Comparison of ENCODE assay signal across 31 mouse cellular contexts in the genomic region with DNA sequence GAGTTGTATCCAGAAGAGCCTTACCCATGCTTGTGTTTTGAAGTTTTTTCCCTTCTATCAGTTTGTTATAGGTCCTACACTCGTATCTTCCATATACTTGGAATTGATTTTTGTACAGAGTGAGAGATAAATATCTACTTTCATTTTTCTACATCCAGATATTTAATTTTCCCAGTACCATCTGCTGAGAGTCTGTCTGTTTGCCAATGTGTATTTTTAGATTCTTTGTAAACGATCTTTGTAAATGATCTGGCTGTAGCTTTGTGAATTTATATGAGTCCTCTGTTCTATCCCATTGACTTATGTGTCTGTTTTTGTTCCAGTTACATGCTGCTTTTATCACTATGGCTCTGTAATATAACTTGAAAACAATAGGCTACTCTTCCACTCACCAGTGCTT. TPM values are rescaled to one million over a fixed set of nuclear protein-coding genes. Genes with fewer than 3 reads are reported as not detected.
"Had no signal": no experiment of that assay in that cellular context is flagged by ENCODE, and none has a peak within 500 bp of the region (broad histone marks: within the 10 kb centered on the region; RNA-seq: fewer than 3 reads in every experiment).

No protein-coding gene starts in this region.

- DNase-seq: gastrocnemius, postnatal 14 days; gastrocnemius, postnatal 36 days; heart, adult 11 months; heart, adult 2 months; heart, postnatal 14 days; heart, postnatal 36 days; kidney, adult 11 months; kidney, adult 2 months; kidney, adult 9 months; kidney, postnatal 25 days; kidney, postnatal 4 days; liver; liver, embryonic 13.5 days; liver, postnatal 0 days had no signal

- H3K9me3 ChIP-seq: heart, embryonic 13.5 days; heart, embryonic 15.5 days; hindbrain, embryonic 15.5 days; kidney, embryonic 15.5 days; limb, embryonic 10.5 days; limb, embryonic 12.5 days; liver, embryonic 13.5 days; liver, embryonic 15.5 days had no signal

- H3K4me2 ChIP-seq: heart, embryonic 11.5 days; heart, embryonic 13.5 days; heart, embryonic 15.5 days; hindbrain, embryonic 13.5 days; hindbrain, embryonic 15.5 days; kidney, embryonic 15.5 days; limb, embryonic 12.5 days; liver, embryonic 11.5 days; liver, embryonic 13.5 days; liver, embryonic 15.5 days had no signal

- H3K4me3 ChIP-seq: heart, adult 2 months; heart, embryonic 13.5 days; heart, embryonic 15.5 days; hindbrain, embryonic 13.5 days; hindbrain, embryonic 15.5 days; kidney, embryonic 15.5 days; left cerebral cortex, adult 2 months; limb, embryonic 10.5 days; limb, embryonic 12.5 days; liver, embryonic 13.5 days; liver, embryonic 15.5 days had no signal

- ATAC-seq: hindbrain, postnatal 0 days; intestine, embryonic 16.5 days; liver, postnatal 0 days had no signal

- H3K4me1 ChIP-seq: heart, embryonic 13.5 days; heart, embryonic 15.5 days; hindbrain, embryonic 13.5 days; hindbrain, embryonic 15.5 days; kidney, embryonic 15.5 days; limb, embryonic 10.5 days; limb, embryonic 12.5 days; liver, embryonic 13.5 days; liver, embryonic 15.5 days had no signal

- H3K9ac ChIP-seq: heart, embryonic 13.5 days; heart, embryonic 15.5 days; hindbrain, embryonic 13.5 days; hindbrain, embryonic 15.5 days; kidney, embryonic 15.5 days; limb, embryonic 12.5 days; liver, embryonic 13.5 days; liver, embryonic 15.5 days; liver, postnatal 0 days had no signal

- H3K27me3 ChIP-seq: heart, embryonic 13.5 days; heart, embryonic 15.5 days; hindbrain, embryonic 13.5 days; hindbrain, embryonic 15.5 days; kidney, embryonic 15.5 days; limb, embryonic 12.5 days; liver, embryonic 13.5 days; liver, embryonic 15.5 days had no signal

- H3K27ac ChIP-seq: heart, adult 2 months; heart, embryonic 13.5 days; heart, embryonic 15.5 days; hindbrain, embryonic 13.5 days; hindbrain, embryonic 15.5 days; hindbrain, postnatal 0 days; kidney, embryonic 15.5 days; kidney, postnatal 0 days; left cerebral cortex, adult 2 months; limb, embryonic 10.5 days; limb, embryonic 12.5 days; liver, embryonic 13.5 days; liver, embryonic 15.5 days had no signal

- H3K36me3 ChIP-seq: heart, embryonic 13.5 days; heart, embryonic 15.5 days; hindbrain, embryonic 13.5 days; hindbrain, embryonic 15.5 days; kidney, embryonic 15.5 days; limb, embryonic 10.5 days; limb, embryonic 12.5 days; liver, embryonic 13.5 days; liver, embryonic 15.5 days had no signal

RNA-seq across cellular contexts. Expression of a gene that starts 9.4 kb away (rescaled TPM):
- total RNA-seq: gastrocnemius, adult 18-20 months; gastrocnemius, postnatal 14 days; gastrocnemius, postnatal 36 days; heart, adult 2 months; heart, postnatal 36 days; hematopoietic stem cell, adult 5-6 weeks had no signal
- polyA plus RNA-seq: heart, postnatal 0 days; limb, embryonic 10.5 days; liver, embryonic 13.5 days; liver, embryonic 15.5 days; liver, postnatal 0 days had no signal
